In genomic region chr17:58919061-58919460, GRCm38 (mm10) we compare ENCODE assay signal across 8 mouse cellular contexts.
DNase-seq lines count a peak whose midpoint lies in the region; ATAC-seq and TF ChIP-seq lines count a peak whose summit lies in the region.

No protein-coding gene starts in this region.

- peak; percentile 2 to 9 for DNase-seq in cerebellum, adult 2 months
- DNase-seq in cerebellum, adult 9-10 months: no peak
- DNase-seq in 3T3-L1 (ENCODE audit: low read depth, low spot score): peak; percentile 30
- DNase-seq in c-Kit-positive CD71-positive TER-119-positive erythroid progenitor cells, embryonic 14.5 days (ENCODE audit: low spot score): peak; percentile 48
- DNase-seq in heart, postnatal 4 days: peak; percentile 25
- peak; percentile 11 to 41 for DNase-seq in layer of hippocampus, adult 18-20 months (ENCODE audit: low spot score in 2 of 2)

- H3K4me2 ChIP-seq in stomach, embryonic 15.5 days: 0 out of 2 replicates have a peak overlapping the region, but pooled peaks have one; percentile 21

- no peaks in the 10 kb centered on the region for H3K36me3 ChIP-seq in megakaryocyte, embryonic 14.5 days (replicated peaks; ENCODE audit: low read length)
- no peaks in the 10 kb centered on the region for H3K36me3 ChIP-seq in stomach, embryonic 15.5 days

- H3K4me3 ChIP-seq in cerebellum, adult 2 months (replicated peaks; ENCODE audit: insufficient read depth, low read depth, low read length): no peak overlapping the region
- H3K4me3 ChIP-seq in megakaryocyte, embryonic 14.5 days (replicated peaks): peak overlapping the region; percentile 53
- H3K4me3 ChIP-seq in stomach, embryonic 15.5 days (replicated peaks): no peak overlapping the region

- no peak for TF ChIP-seq CTCF in cerebellum, adult 2 months (IDR thresholded peaks at IDR 0.05; ENCODE audit: borderline replicate concordance, insufficient read depth, low read depth, low read length)

- no peak overlapping the region for H3K27ac ChIP-seq in cerebellum, adult 2 months (ENCODE audit: insufficient read depth, low read length)
- no peak overlapping the region for H3K27ac ChIP-seq in stomach, embryonic 15.5 days

- H3K9me3 ChIP-seq in megakaryocyte, embryonic 14.5 days: no peaks in the 10 kb centered on the region
- no peaks in the 10 kb centered on the region for H3K9me3 ChIP-seq in stomach, embryonic 15.5 days

- H3K27me3 ChIP-seq in cerebellum, adult 2 months (ENCODE audit: control insufficient read depth, insufficient read depth, low read length): no peaks in the 10 kb centered on the region
- peaks cover 12% of the 10 kb centered on the region for H3K27me3 ChIP-seq in megakaryocyte, embryonic 14.5 days (replicated peaks)
- H3K27me3 ChIP-seq in stomach, embryonic 15.5 days (replicated peaks): no peaks in the 10 kb centered on the region

- H3K9ac ChIP-seq in stomach, embryonic 15.5 days: no peak overlapping the region

- TF ChIP-seq POLR2A in cerebellum, adult 2 months (IDR thresholded peaks at IDR 0.05; ENCODE audit: borderline replicate concordance, insufficient read depth, low read length): no peak

- 6% methylated on average over 8 of the region's 8 CpGs for WGBS in cerebellum, adult 2 months
- WGBS in stomach, embryonic 15.5 days: 10% methylated on average over 8 of the region's 8 CpGs

- H3K4me1 ChIP-seq in cerebellum, adult 2 months (ENCODE audit: control insufficient read depth, insufficient read depth, low read length): no peaks in the 10 kb centered on the region
- peaks cover 40% of the 10 kb centered on the region for H3K4me1 ChIP-seq in megakaryocyte, embryonic 14.5 days
- H3K4me1 ChIP-seq in stomach, embryonic 15.5 days: no peaks in the 10 kb centered on the region

- peak; percentile 43; the same call in 1 of the 2 replicates for ATAC-seq in stomach, embryonic 15.5 days (ENCODE audit: insufficient read depth, low FRiP score, low read depth)
